Mouse (Mus musculus) bone marrow, adult 2 months (tissue): ENCODE data around the gene Cd44.

ENCODE experiments used
- CTCF ChIP-seq: fragments of 200-500 bp; IDR thresholded peaks from 2 replicates; pipeline ENCODE4 v1.5.1; 2011; ENCODE audit warnings: low read length, control low read depth; ENCODE audit not compliant: control insufficient read depth, insufficient read depth
- POLR2A ChIP-seq: fragments of 200-500 bp; IDR thresholded peaks from 2 replicates; pipeline ENCODE4 v1.6.1; 2011; ENCODE audit warnings: low read depth, mild to moderate bottlenecking, control low read depth, low read length, borderline replicate concordance; ENCODE audit not compliant: control insufficient read depth

- TF ChIP-seq CTCF (no peak), POLR2A (no peak)
Measured at GRCm38 (mm10) chr2:102867396-102868088, 33.9 kb downstream of the Cd44 start.
